ENCODE assay signal across 22 mouse cellular contexts in genomic region chr1:188139473-188139872, GRCm38 (mm10).
A peak's percentile ranks its signal among the peaks of the same experiment; 100 is the strongest.
DNase-seq lines count a peak whose midpoint lies in the region; ATAC-seq and TF ChIP-seq lines count a peak whose summit lies in the region.
"Had no signal": no experiment of that assay in that cellular context is flagged by ENCODE, and none has a peak within 500 bp of the region (broad histone marks: within the 10 kb centered on the region; RNA-seq: fewer than 3 reads in every experiment).

No protein-coding gene starts in this region.

- H3K4me3 ChIP-seq in forebrain, embryonic 14.5 days (ENCODE audit: low read depth, low read length): no peak overlapping the region
- H3K4me3 ChIP-seq in forebrain, postnatal 0 days (ENCODE audit: low read depth, low read length): no peak overlapping the region
- no peak overlapping the region for H3K4me3 ChIP-seq in lung, embryonic 14.5 days (ENCODE audit: low read depth, low read length)
- no peak overlapping the region for H3K4me3 ChIP-seq in thymus, adult 2 months (ENCODE audit: control insufficient read depth, insufficient read depth, low read length)
- H3K4me3 ChIP-seq: embryonic facial prominence, embryonic 10.5 days; embryonic facial prominence, embryonic 15.5 days; hindbrain, embryonic 10.5 days; hindbrain, embryonic 15.5 days; limb, embryonic 13.5 days; midbrain, embryonic 13.5 days; neural tube, embryonic 13.5 days had no signal

- no peak for TF ChIP-seq POLR2A in thymus, adult 2 months (IDR thresholded peaks at IDR 0.05; ENCODE audit: control insufficient read depth, extremely low read depth, insufficient read depth, low read length, poor library complexity)

- no peak for TF ChIP-seq CTCF in forebrain, postnatal 0 days (IDR thresholded peaks at IDR 0.05; ENCODE audit: low read depth)
- no peak for TF ChIP-seq CTCF in lung, embryonic 14.5 days (IDR thresholded peaks at IDR 0.05; ENCODE audit: low read depth)
- TF ChIP-seq CTCF in thymus, adult 2 months (IDR thresholded peaks at IDR 0.05; ENCODE audit: borderline replicate concordance, control insufficient read depth, extremely low read depth, insufficient read depth, low read length, poor library complexity): no peak

- no peaks in the 10 kb centered on the region for H3K27me3 ChIP-seq in forebrain, embryonic 14.5 days (replicated peaks; ENCODE audit: control insufficient read depth, insufficient read depth, low read length)
- H3K27me3 ChIP-seq in forebrain, postnatal 0 days (ENCODE audit: insufficient read depth, low read length): no peaks in the 10 kb centered on the region
- no peaks in the 10 kb centered on the region for H3K27me3 ChIP-seq in lung, embryonic 14.5 days (ENCODE audit: insufficient read depth, low read length)
- H3K27me3 ChIP-seq in thymus, adult 2 months (ENCODE audit: control insufficient read depth, insufficient read depth, low read length): no peaks in the 10 kb centered on the region
- H3K27me3 ChIP-seq: CH12.LX; embryonic facial prominence, embryonic 15.5 days; hindbrain, embryonic 15.5 days; midbrain, embryonic 13.5 days had no signal

- H3K4me1 ChIP-seq in forebrain, embryonic 14.5 days (ENCODE audit: control insufficient read depth, insufficient read depth, low read length): peaks cover 5% of the 10 kb centered on the region
- no peaks in the 10 kb centered on the region for H3K4me1 ChIP-seq in forebrain, postnatal 0 days (ENCODE audit: insufficient read depth)
- H3K4me1 ChIP-seq in lung, embryonic 14.5 days (ENCODE audit: insufficient read depth): no peaks in the 10 kb centered on the region
- H3K4me1 ChIP-seq in thymus, adult 2 months (replicated peaks; ENCODE audit: control insufficient read depth, insufficient read depth, low read length): no peaks in the 10 kb centered on the region
- H3K4me1 ChIP-seq: embryonic facial prominence, embryonic 15.5 days had no signal

- peak; percentile 20; the same call in 1 of the 2 replicates for ATAC-seq in forebrain, embryonic 14.5 days
- no peak for ATAC-seq in forebrain, postnatal 0 days
- no peak; the same call in 1 of the 2 replicates for ATAC-seq in lung, embryonic 14.5 days (ENCODE audit: insufficient read depth)
- ATAC-seq: inflammation-experienced regulatory T-cells, adult 6 months; midbrain, embryonic 13.5 days had no signal

- peak; percentile 28 for DNase-seq in adrenal gland, adult 2 months
- no peak for DNase-seq in adrenal gland, adult 8-10 months
- DNase-seq in forebrain, embryonic 14.5 days (ENCODE audit: low spot score): peak; percentile 47
- DNase-seq in forebrain, postnatal 0 days: no peak
- peak; percentile 78 for DNase-seq in lung, embryonic 14.5 days
- DNase-seq in lung, postnatal 25 days (ENCODE audit: low spot score): no peak
- DNase-seq in adrenal gland, postnatal 25 days: peak; percentile 24
- no peak for DNase-seq in thymus, adult 2 months
- DNase-seq: cerebellum, adult 18-20 months; gastrocnemius, postnatal 14 days; heart, postnatal 14 days had no signal

- no peak overlapping the region for H3K9ac ChIP-seq in forebrain, embryonic 14.5 days (ENCODE audit: low read length)
- no peak overlapping the region for H3K9ac ChIP-seq in forebrain, postnatal 0 days
- H3K9ac ChIP-seq in lung, embryonic 14.5 days: no peak overlapping the region
- H3K9ac ChIP-seq: embryonic facial prominence, embryonic 15.5 days; hindbrain, embryonic 15.5 days; limb, embryonic 13.5 days; midbrain, embryonic 13.5 days; neural tube, embryonic 13.5 days had no signal

- H3K27ac ChIP-seq in forebrain, embryonic 14.5 days (ENCODE audit: low read depth, low read length): no peak overlapping the region
- H3K27ac ChIP-seq in forebrain, postnatal 0 days (ENCODE audit: low read depth, low read length): no peak overlapping the region
- H3K27ac ChIP-seq in lung, embryonic 14.5 days (ENCODE audit: low read depth): no peak overlapping the region
- H3K27ac ChIP-seq in thymus, adult 2 months (ENCODE audit: control insufficient read depth, insufficient read depth, low read length): no peak overlapping the region
- H3K27ac ChIP-seq: embryonic facial prominence, embryonic 10.5 days; embryonic facial prominence, embryonic 15.5 days; hindbrain, embryonic 10.5 days; hindbrain, embryonic 15.5 days; limb, embryonic 13.5 days; macrophage; midbrain, embryonic 13.5 days; neural tube, embryonic 13.5 days had no signal

- no peak overlapping the region for H3K4me2 ChIP-seq in forebrain, embryonic 14.5 days (ENCODE audit: low read length)
- H3K4me2 ChIP-seq in forebrain, postnatal 0 days (ENCODE audit: low read depth): no peak overlapping the region
- no peak overlapping the region for H3K4me2 ChIP-seq in lung, embryonic 14.5 days
- H3K4me2 ChIP-seq: embryonic facial prominence, embryonic 15.5 days; hindbrain, embryonic 15.5 days; limb, embryonic 13.5 days; liver, embryonic 11.5 days; midbrain, embryonic 13.5 days; neural tube, embryonic 13.5 days had no signal

- no peaks in the 10 kb centered on the region for H3K9me3 ChIP-seq in forebrain, embryonic 14.5 days (replicated peaks; ENCODE audit: control insufficient read depth, low read length)
- no peaks in the 10 kb centered on the region for H3K9me3 ChIP-seq in forebrain, postnatal 0 days (ENCODE audit: low read length)
- no peaks in the 10 kb centered on the region for H3K9me3 ChIP-seq in lung, embryonic 14.5 days (ENCODE audit: low read depth, low read length)
- H3K9me3 ChIP-seq: embryonic facial prominence, embryonic 10.5 days; embryonic facial prominence, embryonic 15.5 days; hindbrain, embryonic 10.5 days; hindbrain, embryonic 15.5 days; limb, embryonic 13.5 days; midbrain, embryonic 13.5 days; neural tube, embryonic 13.5 days had no signal

- 17% methylated on average over 4 of the region's 4 CpGs for WGBS in forebrain, embryonic 14.5 days
- WGBS in forebrain, postnatal 0 days: 26% methylated on average over 4 of the region's 4 CpGs
- 39% methylated on average over 4 of the region's 4 CpGs for WGBS in lung, embryonic 14.5 days
- 78% methylated on average over 4 of the region's 4 CpGs for WGBS in thymus, adult 2 months

- no peaks in the 10 kb centered on the region for H3K36me3 ChIP-seq in forebrain, embryonic 14.5 days (ENCODE audit: control insufficient read depth, insufficient read depth, low read length)
- H3K36me3 ChIP-seq in forebrain, postnatal 0 days (ENCODE audit: insufficient read depth): no peaks in the 10 kb centered on the region
- H3K36me3 ChIP-seq in lung, embryonic 14.5 days (ENCODE audit: insufficient read depth): no peaks in the 10 kb centered on the region
- H3K36me3 ChIP-seq in thymus, adult 2 months (ENCODE audit: control insufficient read depth, insufficient read depth, low read length): no peaks in the 10 kb centered on the region
- H3K36me3 ChIP-seq: embryonic facial prominence, embryonic 10.5 days; embryonic facial prominence, embryonic 15.5 days; hindbrain, embryonic 10.5 days; hindbrain, embryonic 15.5 days; limb, embryonic 13.5 days; midbrain, embryonic 13.5 days; neural tube, embryonic 13.5 days had no signal

Comparison
In these comparisons a context has a peak if more than half of its experiments do, and no peak if none do; other contexts are left out.
1. DNase-seq: peak in adrenal gland, adult 2 months (single experiment), forebrain, embryonic 14.5 days (single experiment), lung, embryonic 14.5 days (single experiment) and adrenal gland, postnatal 25 days (single experiment); none in adrenal gland, adult 8-10 months (single experiment), forebrain, postnatal 0 days (single experiment), lung, postnatal 25 days (single experiment) and thymus, adult 2 months (single experiment).